Mouse (Mus musculus) cerebral cortex, adult 2 months (tissue): ENCODE data around the gene Cap2.

Experiments
- WGBS: fragments of 180-500 bp; shearing (Covaris S2); methylation state at CpG from one replicate; pipeline ENCODE4 v1.1.7; 2018; 5-methylcytosine and 5-hydroxymethylcytosine counted together

Gene Cap2

GRCm38 (mm10) chr13:46501800-46502389 lies at the start of gene Cap2:
Gene Cap2 (plus strand): TSS chr13:46501848.
- WGBS: under 1% methylated on average over 40 of the region's 42 CpGs

DNA sequence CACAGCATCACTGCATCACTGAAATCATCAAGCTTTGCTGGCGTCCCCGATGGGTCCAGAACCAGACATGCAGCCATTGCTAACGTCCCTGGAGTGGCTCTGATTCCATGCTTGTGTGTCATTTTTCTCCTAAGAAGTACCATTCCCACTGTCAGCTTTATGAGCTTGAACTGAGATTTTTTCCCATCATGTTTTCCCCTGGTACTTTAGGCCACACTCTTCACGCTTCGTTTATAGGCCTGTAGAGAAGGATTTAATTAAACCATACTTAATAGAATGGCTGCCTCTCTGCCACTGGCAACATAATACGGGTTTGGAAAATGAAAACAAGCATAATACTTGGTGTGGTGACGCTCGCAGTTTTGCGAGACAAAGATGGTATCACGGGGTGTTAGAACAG lies 42.1 kb upstream of the Cap2 start:
- 84% methylated on average over 10 of the region's 10 CpGs for WGBS

- WGBS: 60% methylated on average over 4 of the region's 4 CpGs
Measured at GRCm38 (mm10) chr13:46462280-46462679, 39.4 kb upstream of the Cap2 start.

- 47% methylated on average over 3 of the region's 3 CpGs for WGBS
Measured at GRCm38 (mm10) chr13:46463764-46464163, 37.9 kb upstream of the Cap2 start.

GRCm38 (mm10) chr13:46468251-46468650 lies 33.4 kb upstream of the Cap2 start:
- WGBS: 76% methylated on average over 8 of the region's 8 CpGs

- WGBS: 79% methylated on average over 2 of the region's 2 CpGs
Measured at GRCm38 (mm10) chr13:46469536-46469935, 32.1 kb upstream of the Cap2 start.

- WGBS: 71% methylated on average over 3 of the region's 3 CpGs
Measured at GRCm38 (mm10) chr13:46481271-46481670, 20.4 kb upstream of the Cap2 start.

DNA sequence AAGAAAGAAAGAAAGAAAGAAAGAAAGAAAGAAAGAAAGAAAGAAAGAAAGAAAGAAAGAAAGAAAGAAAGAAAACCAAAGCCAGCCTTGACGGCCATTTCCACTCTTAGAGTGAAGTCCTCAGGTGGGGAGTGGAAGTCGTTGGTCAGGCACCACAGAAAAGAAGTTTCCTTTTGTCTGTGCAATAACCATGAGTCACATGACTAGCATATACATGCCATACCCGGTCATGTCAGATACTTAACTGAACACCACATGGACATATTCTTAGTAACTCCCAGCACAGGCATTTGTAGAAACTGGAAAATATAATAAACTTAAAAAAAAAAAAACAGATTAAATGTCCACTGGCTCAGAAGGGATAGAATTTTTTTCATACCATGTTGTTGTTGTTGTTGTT lies 16.0 kb upstream of the Cap2 start:
- 75% methylated on average over 3 of the region's 3 CpGs for WGBS

- 34% methylated on average over 4 of the region's 4 CpGs for WGBS
Measured at GRCm38 (mm10) chr13:46488166-46488565, 13.5 kb upstream of the Cap2 start.

DNA sequence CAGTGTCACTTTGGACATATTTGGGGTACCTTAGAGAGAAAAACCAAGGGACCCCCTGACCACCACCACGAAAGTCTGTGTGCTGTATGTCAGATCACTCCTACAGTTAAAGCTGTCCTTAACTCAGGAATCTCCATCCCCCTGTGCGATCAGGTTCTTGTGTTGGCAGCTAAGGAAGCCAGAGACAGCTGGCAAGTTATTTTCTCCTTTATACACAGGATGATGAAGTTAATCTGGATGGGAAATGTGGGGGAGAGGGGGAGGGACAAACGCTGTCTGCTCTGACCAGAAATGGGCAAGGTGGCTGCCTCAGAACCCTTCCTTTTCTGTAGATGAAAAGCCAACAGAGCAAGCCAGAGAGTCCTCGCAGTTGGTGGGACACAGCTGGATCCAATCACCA lies 11.0 kb upstream of the Cap2 start:
- 24% methylated on average over 4 of the region's 4 CpGs for WGBS

DNA sequence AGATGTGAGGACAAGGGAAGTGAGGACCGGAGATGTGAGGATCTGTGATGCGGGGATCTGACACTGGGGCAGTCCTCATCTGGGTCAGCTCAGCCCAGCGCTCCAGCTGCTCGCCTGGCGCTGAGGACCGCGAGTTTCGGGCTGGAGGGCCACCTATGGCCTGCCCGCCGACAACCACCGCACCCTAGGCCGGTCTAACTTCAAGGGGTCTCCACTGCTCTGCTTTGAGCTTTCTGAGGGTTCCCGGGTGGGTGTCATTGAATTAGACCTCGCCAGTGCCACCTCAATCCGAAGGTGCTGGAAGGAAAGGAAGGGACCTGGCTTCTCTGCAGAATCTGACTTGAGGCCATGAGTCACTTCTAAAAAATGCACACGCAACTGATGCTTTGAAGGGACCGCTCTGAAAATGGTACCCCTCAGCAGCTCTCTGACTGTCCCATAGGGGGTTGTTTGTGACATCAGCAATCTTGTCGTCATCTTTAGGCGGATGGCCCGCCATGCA lies 793 bp downstream of the Cap2 start:
- 4% methylated on average over 20 of the region's 20 CpGs for WGBS

DNA sequence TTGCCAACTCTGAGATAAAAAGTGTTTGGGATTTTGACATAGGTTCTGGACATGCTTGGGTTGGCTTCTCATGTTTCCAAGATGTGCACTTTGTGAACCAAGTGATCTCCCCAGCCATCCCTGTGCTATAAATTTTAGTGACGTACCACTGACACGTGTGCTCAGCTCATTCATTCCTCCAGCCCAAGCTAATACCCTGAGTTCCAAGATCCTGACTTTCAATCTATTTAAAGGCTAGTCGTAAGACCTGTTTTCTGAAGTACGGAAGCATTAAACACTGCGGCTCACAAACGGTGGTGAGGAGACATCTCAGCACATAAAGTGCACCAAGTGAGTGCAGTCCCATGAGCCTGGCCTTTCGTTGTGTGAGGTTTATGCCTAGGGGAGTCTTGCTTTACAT lies 6.3 kb downstream of the Cap2 start:
- WGBS: 82% methylated on average over 7 of the region's 7 CpGs

DNA sequence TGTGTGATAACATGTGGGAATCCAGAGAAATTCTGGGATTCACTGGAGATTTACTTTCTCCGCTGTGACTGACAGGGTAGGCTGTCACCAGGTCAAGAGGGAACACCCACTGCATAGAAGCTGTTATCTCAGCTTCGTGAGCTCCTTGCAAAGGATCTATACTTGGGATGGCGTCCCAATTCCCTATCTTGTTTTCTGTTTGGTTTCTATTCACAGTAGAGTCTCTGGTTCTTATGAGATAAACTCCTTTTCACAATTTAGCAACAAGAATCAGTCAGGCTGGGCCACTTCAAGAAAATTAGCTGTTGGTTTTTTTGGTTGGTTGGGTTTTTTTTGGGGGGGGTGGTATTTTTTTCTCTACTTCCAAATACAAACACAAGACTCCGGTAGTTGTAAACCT lies 7.2 kb downstream of the Cap2 start:
- 73% methylated on average over 4 of the region's 4 CpGs for WGBS

DNA sequence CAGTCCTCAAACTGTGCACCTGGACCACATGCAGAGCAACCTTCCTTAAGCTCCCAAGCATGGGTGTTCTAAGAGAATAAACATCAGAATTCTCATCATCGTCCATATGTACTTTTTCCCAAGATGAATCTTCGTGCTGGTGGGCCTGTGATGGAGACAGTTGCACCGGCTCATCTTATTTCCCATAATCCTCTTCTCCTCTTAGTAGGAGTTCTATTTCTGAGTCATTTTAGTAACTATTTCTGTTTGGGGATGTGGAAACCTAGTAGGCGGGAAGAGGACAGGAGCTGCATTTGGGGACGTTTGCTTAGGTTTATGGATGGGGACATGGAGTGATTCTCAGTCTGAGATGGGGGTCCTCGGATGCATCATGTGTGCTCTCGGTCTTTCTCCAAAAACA lies 8.8 kb downstream of the Cap2 start:
- WGBS: 64% methylated on average over 7 of the region's 7 CpGs

- 93% methylated on average over 10 of the region's 10 CpGs for WGBS
Measured at GRCm38 (mm10) chr13:46514484-46514883, 12.8 kb downstream of the Cap2 start.

GRCm38 (mm10) chr13:46515120-46515523 lies 13.5 kb downstream of the Cap2 start:
- WGBS: 80% methylated on average over 9 of the region's 9 CpGs

DNA sequence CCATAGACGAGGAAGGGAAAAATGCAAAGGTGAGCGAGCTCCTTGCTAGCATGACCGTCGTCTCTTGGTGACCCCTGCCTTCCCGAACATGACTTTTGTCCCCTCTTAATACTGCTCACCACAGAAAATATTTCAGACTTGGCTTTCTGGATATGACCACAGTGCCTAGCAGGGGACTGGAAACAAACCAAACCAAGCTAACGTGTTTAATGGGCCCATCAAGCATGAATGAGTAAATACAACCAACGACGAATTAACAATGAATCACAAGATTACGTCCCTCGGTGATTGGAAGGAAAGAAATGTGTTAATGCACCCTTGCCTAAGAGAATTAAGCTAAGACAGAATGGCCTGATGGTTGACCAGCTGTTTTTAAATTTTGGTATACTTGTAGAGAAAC lies 13.9 kb downstream of the Cap2 start:
- 61% methylated on average over 10 of the region's 10 CpGs for WGBS

- WGBS: 58% methylated on average over 7 of the region's 7 CpGs
Measured at GRCm38 (mm10) chr13:46516183-46516582, 14.5 kb downstream of the Cap2 start.

- 19% methylated on average over 4 of the region's 4 CpGs for WGBS
Measured at GRCm38 (mm10) chr13:46517211-46517685, 15.6 kb downstream of the Cap2 start.

DNA sequence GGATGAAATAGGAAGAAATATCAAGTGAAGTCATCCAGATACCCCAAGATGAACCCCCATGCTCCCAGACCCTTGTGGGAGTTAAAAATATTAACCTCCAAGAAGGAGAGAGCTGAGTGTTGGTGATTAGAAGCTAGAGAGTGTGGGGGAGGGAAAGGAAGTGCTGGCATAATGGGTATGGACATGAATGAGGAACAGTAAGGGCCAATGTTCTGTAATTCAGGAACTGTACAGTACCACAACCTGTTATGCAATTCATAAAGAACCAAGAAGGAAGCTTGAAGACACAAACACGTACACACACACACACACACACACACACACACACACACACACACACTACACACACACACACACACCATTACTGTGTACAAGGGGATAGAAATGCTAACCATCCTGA lies 19.8 kb downstream of the Cap2 start:
- WGBS: 93% methylated on average over 1 of the region's 1 CpGs

GRCm38 (mm10) chr13:46522798-46523197 lies 21.1 kb downstream of the Cap2 start:
- WGBS: 46% methylated on average over 4 of the region's 4 CpGs

- 37% methylated on average over 5 of the region's 5 CpGs for WGBS
Measured at GRCm38 (mm10) chr13:46523235-46523634, 21.6 kb downstream of the Cap2 start.

DNA sequence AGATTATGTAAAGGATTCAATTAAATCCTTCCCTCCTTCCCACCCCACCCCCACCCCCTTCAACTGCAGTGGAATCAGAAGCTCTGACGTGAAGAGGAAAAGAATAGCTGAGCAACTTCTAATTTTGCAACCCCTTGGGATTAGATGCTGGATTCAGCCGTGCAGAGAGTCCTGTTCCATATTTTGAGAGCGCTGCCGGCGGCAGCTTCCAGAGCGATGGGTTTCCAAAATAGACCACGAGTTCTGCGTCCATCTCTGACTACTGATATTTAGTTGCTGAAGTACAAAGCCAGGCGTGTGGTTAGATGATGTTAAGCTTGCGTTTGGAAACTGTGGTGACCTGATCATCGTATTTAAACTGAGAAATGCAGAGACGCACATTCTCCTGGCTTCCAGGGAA lies 22.1 kb downstream of the Cap2 start:
- WGBS: 46% methylated on average over 12 of the region's 12 CpGs
